Comparison of ENCODE assay signal across 12 mouse cellular contexts in the genomic region with DNA sequence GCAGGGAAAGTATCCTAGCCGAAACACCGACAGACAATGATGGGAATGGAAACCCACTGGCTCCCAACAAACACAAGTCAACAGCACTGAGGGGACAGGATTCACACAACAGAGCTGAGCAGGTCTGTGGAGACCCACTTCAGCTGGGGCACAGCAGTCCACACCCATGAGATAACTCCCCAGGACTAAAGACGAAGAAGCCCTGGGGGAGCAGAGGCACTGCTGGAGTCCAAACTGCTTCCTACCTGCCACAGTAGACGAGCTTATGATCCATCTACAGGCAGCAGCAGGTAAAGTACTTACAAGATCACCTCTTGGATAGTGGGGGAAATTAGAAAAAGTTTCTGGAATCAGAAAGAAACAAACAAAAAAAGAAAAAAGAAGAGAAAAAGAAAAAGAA. TPM values are rescaled to one million over a fixed set of nuclear protein-coding genes. Genes with fewer than 3 reads are reported as not detected.
DNase-seq lines count a peak whose midpoint lies in the region.
"Had no signal": no experiment of that assay in that cellular context is flagged by ENCODE, and none has a peak within 500 bp of the region (broad histone marks: within the 10 kb centered on the region; RNA-seq: fewer than 3 reads in every experiment).

No protein-coding gene starts in this region.

- H3K4me3 ChIP-seq in heart, embryonic 10.5 days = no peak overlapping the region
- H3K4me3 ChIP-seq in limb, embryonic 10.5 days = no peak overlapping the region
- H3K4me3 ChIP-seq: embryonic facial prominence, embryonic 12.5 days; neural tube, embryonic 13.5 days had no signal

- H3K4me1 ChIP-seq in heart, embryonic 10.5 days = no peaks in the 10 kb centered on the region
- H3K4me1 ChIP-seq in limb, embryonic 10.5 days = peaks cover 16% of the 10 kb centered on the region; the same call in 1 of the 2 replicates

- no peaks in the 10 kb centered on the region for H3K9me3 ChIP-seq in heart, embryonic 10.5 days
- no peaks in the 10 kb centered on the region for H3K9me3 ChIP-seq in limb, embryonic 10.5 days (replicated peaks)
- H3K9me3 ChIP-seq: embryonic facial prominence, embryonic 12.5 days; neural tube, embryonic 13.5 days had no signal

- 71% methylated on average over 4 of the region's 4 CpGs for WGBS in heart, embryonic 10.5 days
- 85% methylated on average over 4 of the region's 4 CpGs for WGBS in limb, embryonic 10.5 days

- H3K27me3 ChIP-seq in heart, embryonic 10.5 days (ENCODE audit: insufficient read depth, poor library complexity, severe bottlenecking) = no peaks in the 10 kb centered on the region
- no peaks in the 10 kb centered on the region for H3K27me3 ChIP-seq in limb, embryonic 10.5 days (ENCODE audit: low read depth, poor library complexity, severe bottlenecking)
- H3K27me3 ChIP-seq: embryonic facial prominence, embryonic 12.5 days; neural tube, embryonic 13.5 days had no signal

- no peak for DNase-seq in heart, embryonic 10.5 days (ENCODE audit: low spot score)
- DNase-seq in heart, postnatal 10 days = no peak
- DNase-seq in ES-CJ7 (ENCODE audit: low read depth, low spot score) = peak; percentile 6
- DNase-seq in kidney, adult 11 months = peak; percentile 49
- peak; percentile 29 for DNase-seq in limb, embryonic 10.5 days (ENCODE audit: low spot score)
- no peak for DNase-seq in right cerebral cortex, postnatal 10 days (ENCODE audit: low spot score in 2 of 2)
- no peak for DNase-seq in gastrocnemius, postnatal 14 days
- DNase-seq in urinary bladder, postnatal 10 days (ENCODE audit: low spot score) = no peak
- DNase-seq: cerebellum, adult 8-10 months; right cerebral cortex, postnatal 25 days had no signal

- H3K36me3 ChIP-seq in heart, embryonic 10.5 days = no peaks in the 10 kb centered on the region
- no peaks in the 10 kb centered on the region for H3K36me3 ChIP-seq in limb, embryonic 10.5 days
- H3K36me3 ChIP-seq: embryonic facial prominence, embryonic 12.5 days; neural tube, embryonic 13.5 days had no signal

- intact Hi-C loops in heart, postnatal 10 days (cut with DNase I) = no loop called here
- intact Hi-C loops in gastrocnemius, postnatal 14 days (cut with DNase I; ENCODE audit: low total_unique reads) = no loop called here

- 0 out of 2 replicates have a peak overlapping the region, but pooled peaks have one; percentile 36 for H3K27ac ChIP-seq in heart, embryonic 10.5 days
- H3K27ac ChIP-seq in limb, embryonic 10.5 days = no peak overlapping the region
- H3K27ac ChIP-seq: embryonic facial prominence, embryonic 12.5 days; neural tube, embryonic 13.5 days had no signal

RNA-seq across cellular contexts. Expression of gene Lpar6, which starts 16.7 kb away (rescaled TPM):
- polyA plus RNA-seq in heart, embryonic 10.5 days (2016; fragmentation: Nextera tagmentation; extraction: Ambion mirVana) = 8.2 and 11.2 TPM in 2 replicates
- 1 to 10 TPM; 4.8 TPM for total RNA-seq in heart, postnatal 10 days (2021)
- polyA plus RNA-seq in limb, embryonic 10.5 days (2016; fragmentation: Nextera tagmentation; extraction: Ambion mirVana) = 18.9 and 20.0 TPM in 2 replicates
- 1 to 10 TPM; 2.6 to 2.9 TPM for total RNA-seq in gastrocnemius, postnatal 14 days (2021)

Comparison
In these comparisons a context has a peak if more than half of its experiments do, and no peak if none do; other contexts are left out.
1. DNase-seq: peak in ES-CJ7 (single experiment), kidney, adult 11 months (single experiment) and limb, embryonic 10.5 days (single experiment); none in heart, embryonic 10.5 days (single experiment), heart, postnatal 10 days (0 of 2), right cerebral cortex, postnatal 10 days (0 of 2), gastrocnemius, postnatal 14 days (single experiment) and urinary bladder, postnatal 10 days (single experiment).